Mouse (Mus musculus) kidney, adult 2 months (tissue): ENCODE results near the gene Gpank1. TPM values are rescaled to one million over a fixed set of nuclear protein-coding genes. Genes with fewer than 3 reads are reported as not detected.
"Not testable (repeated sequence)": the region's sequence is repeated elsewhere in the genome, so short reads cannot be mapped to it uniquely, and the experiment has no call there.

Experiments used
- DNase-seq: peaks from one replicate; pipeline ENCODE4 v3.0.0; 2021
- H3K27ac ChIP-seq: fragments of 200-500 bp; 2 replicates; pipeline ENCODE4 v1.5.1; 2012; ENCODE audit warnings: low read depth, low read length, control low read depth, inconsistent platforms; ENCODE audit not compliant: insufficient read depth
- H3K27me3 ChIP-seq: fragments of 200-500 bp; replicated peaks from 2 replicates; pipeline ENCODE4 v1.6.1; 2012; ENCODE audit warnings: mild to moderate bottlenecking, moderate library complexity, low read length, inconsistent platforms; ENCODE audit not compliant: control insufficient read depth, insufficient read depth
- H3K36me3 ChIP-seq: fragments of 200-500 bp; 2 replicates; pipeline ENCODE4 v1.6.1; 2012; ENCODE audit warnings: mild to moderate bottlenecking, moderate library complexity, low read length, inconsistent platforms; ENCODE audit not compliant: control insufficient read depth, insufficient read depth
- H3K4me1 ChIP-seq: fragments of 200-500 bp; 2 replicates; pipeline ENCODE4 v1.6.1; 2011; ENCODE audit warnings: low read length; ENCODE audit not compliant: control insufficient read depth, insufficient read depth
- H3K4me3 ChIP-seq: fragments of 200-500 bp; 2 replicates; pipeline ENCODE4 v1.5.1; 2011; ENCODE audit warnings: mild to moderate bottlenecking, low read depth, low read length, control low read depth; ENCODE audit not compliant: insufficient read depth
- CTCF ChIP-seq: fragments of 200-500 bp; conservative IDR thresholded peaks from 2 replicates; pipeline ENCODE4 v1.5.1; 2011; ENCODE audit warnings: low read depth, mild to moderate bottlenecking, control low read depth, low read length, moderate library complexity, mixed read lengths; ENCODE audit not compliant: insufficient read depth, insufficient read length
- POLR2A ChIP-seq: fragments of 200-500 bp; IDR thresholded peaks from one replicate; pipeline ENCODE4 v1.6.1; 2011; ENCODE audit warnings: low read depth, low read length, control low read depth
- WGBS: fragments of 180-500 bp; shearing (Covaris S2); methylation state at CpG from one replicate; pipeline ENCODE4 v1.1.7; 2018; 5-methylcytosine and 5-hydroxymethylcytosine counted together
- polyA plus RNA-seq: library from polyadenylated mRNA; depleted of rRNA; stranded (reverse); fragments of >200 nt; gene quantifications from 2 replicates; pipeline ENCODE4 v1.2.3, GENCODE M21; 2012

Gene Gpank1
- polyA plus RNA-seq, 1 experiment, result 15.5 TPM

- WGBS, result 72% methylated on average over 9 of the region's 9 CpGs
- Histone ChIP-seq H3K4me3 (no peak overlapping the region), H3K27me3 (no peaks in the 10 kb centered on the region)
Observed at GRCm38 (mm10) chr17:35111774-35112173, 9.5 kb upstream of the Gpank1 start.

GRCm38 (mm10) chr17:35115046-35116019 is 5.9 kb upstream of the Gpank1 start, which contains the start of gene Ly6g5b:
Gene Ly6g5b (minus strand): TSS chr17:35115428.
- Histone ChIP-seq H3K4me3 (no peak within 1 kb of the TSS), H3K27ac (no peak within 1 kb of the TSS), H3K27me3 (no peaks in the 10 kb centered on the region), H3K36me3 (peaks cover 3% of the 10 kb centered on the region; the same call in 1 of the 2 replicates), H3K4me1 (peaks cover 3% of the 10 kb centered on the region; the same call in 1 of the 2 replicates)
- peak; percentile 45 for DNase-seq
- TF ChIP-seq CTCF (peak; percentile 51), POLR2A (no peak)
- WGBS, result 82% methylated on average over 8 of the region's 8 CpGs

More at GRCm38 (mm10) chr17:35111774-35112173, 9.5 kb upstream of the Gpank1 start:
- Histone ChIP-seq H3K36me3 (no peaks in the 10 kb centered on the region), H3K4me1 (no peaks in the 10 kb centered on the region), H3K27ac (no peak overlapping the region)
- TF ChIP-seq CTCF, result no peak
- TF ChIP-seq POLR2A, result no peak
- no peak for DNase-seq

- 1% methylated on average over 33 of the region's 33 CpGs for WGBS
- peak; percentile 66 for DNase-seq
- H3K27ac ChIP-seq, result peak overlapping the region; percentile 64
- H3K36me3 ChIP-seq, result peaks cover 3% of the 10 kb centered on the region; the same call in 1 of the 2 replicates
- H3K27me3 ChIP-seq, result no peaks in the 10 kb centered on the region
- peaks cover 14% of the 10 kb centered on the region; the same call in 1 of the 2 replicates for H3K4me1 ChIP-seq
- no peak for TF ChIP-seq POLR2A
- TF ChIP-seq CTCF, result no peak
- peak overlapping the region; percentile 84 for H3K4me3 ChIP-seq
Observed at GRCm38 (mm10) chr17:35120745-35121142, 511 bp upstream of the Gpank1 start.

GRCm38 (mm10) chr17:35121871-35122303 is 632 bp downstream of the Gpank1 start, which contains the start of gene Csnk2b:
Gene Csnk2b (minus strand): TSS chr17:35122053.
- peak; percentile 67 for DNase-seq
- Histone ChIP-seq H3K4me3 (peak within 1 kb of the TSS; percentile 84), H3K36me3 (peaks cover 3% of the 10 kb centered on the region; the same call in 1 of the 2 replicates), H3K4me1 (peaks cover 18% of the 10 kb centered on the region; the same call in 1 of the 2 replicates), H3K27me3 (no peaks in the 10 kb centered on the region), H3K27ac (peak within 1 kb of the TSS; percentile 70)
- TF ChIP-seq POLR2A (no peak), CTCF (peak; percentile 15; the same call in 1 of the 2 replicates)
- under 1% methylated on average over 19 of the region's 19 CpGs for whole genome bisulfite sequencing

- not testable (repeated sequence) for H3K4me3 ChIP-seq, DNase-seq, H3K27ac ChIP-seq, H3K27me3 ChIP-seq, H3K36me3 ChIP-seq
- WGBS, result 93% methylated on average over 9 of the region's 9 CpGs
- peaks cover 26% of the 10 kb centered on the region; the same call in 1 of the 2 replicates for H3K4me1 ChIP-seq
Observed at GRCm38 (mm10) chr17:35123287-35123686, 2.0 kb downstream of the Gpank1 start.

- peaks cover 26% of the 10 kb centered on the region; the same call in 1 of the 2 replicates for H3K4me1 ChIP-seq
- peak; percentile 62 for DNase-seq
- 80% methylated on average over 12 of the region's 12 CpGs for WGBS
Observed at GRCm38 (mm10) chr17:35124261-35124896, 3.1 kb downstream of the Gpank1 start.

GRCm38 (mm10) chr17:35125081-35125480 is 3.8 kb downstream of the Gpank1 start:
- no peak for DNase-seq
- H3K36me3 ChIP-seq, result no peaks in the 10 kb centered on the region; the same call in 1 of the 2 replicates
- whole genome bisulfite sequencing, result 96% methylated on average over 1 of the region's 1 CpGs
- H3K27me3 ChIP-seq, result no peaks in the 10 kb centered on the region
- TF ChIP-seq POLR2A, result no peak
- no peak for TF ChIP-seq CTCF
- no peak overlapping the region for H3K4me3 ChIP-seq
- peak overlapping the region; percentile 61; the same call in 1 of the 2 replicates for H3K27ac ChIP-seq
- H3K4me1 ChIP-seq, result peaks cover 25% of the 10 kb centered on the region; the same call in 1 of the 2 replicates

More at GRCm38 (mm10) chr17:35124261-35124896, 3.1 kb downstream of the Gpank1 start:
- not testable (repeated sequence) for H3K27me3 ChIP-seq, H3K4me3 ChIP-seq, H3K36me3 ChIP-seq
- H3K27ac ChIP-seq, result peak overlapping the region; percentile 21; the same call in 1 of the 2 replicates
